17 mouse cellular contexts compared by ENCODE assay signal in genomic region chr7:80264606-80265005, GRCm38 (mm10). TPM values are rescaled to one million over a fixed set of nuclear protein-coding genes. Genes with fewer than 3 reads are reported as not detected.
"Had no signal": no experiment of that assay in that cellular context is flagged by ENCODE, and none has a peak within 500 bp of the region (broad histone marks: within the 10 kb centered on the region; RNA-seq: fewer than 3 reads in every experiment).

No protein-coding gene starts in this region.

- DNase-seq: liver, postnatal 0 days; lung, adult 2 months; lung, postnatal 14 days; lung, postnatal 36 days; midbrain, embryonic 14.5 days; retina, postnatal 1 day; right cerebral cortex, adult 18-20 months; right cerebral cortex, postnatal 25 days; right cerebral cortex, postnatal 4 days; spleen, adult 18-20 months; thymus, adult 18-20 months; thymus, postnatal 14 days; thymus, postnatal 36 days had no signal

- ATAC-seq: liver, postnatal 0 days; lung, postnatal 0 days; midbrain, embryonic 16.5 days had no signal

RNA-seq across cellular contexts. Expression of gene Ttll13, which starts 18.4 kb away (rescaled TPM):
- total RNA-seq: megakaryocyte progenitor cell, adult 5-6 weeks; monocyte, adult 5-6 weeks had no signal
